Mouse (Mus musculus) lung, postnatal 4 days (tissue): Measurements from ENCODE around the gene Igfbp3.
A peak's percentile ranks its signal among the peaks of the same experiment; 100 is the strongest.

Source experiments
- DNase-seq, 2 experiments: peaks; one replicate each; pipeline ENCODE4 v3.0.0; 2021

Igfbp3 gene

GRCm38 (mm10) chr11:7160637-7161101 lies 53.1 kb downstream of the Igfbp3 start:
- peak in 1 of 2 experiments; percentile 36 for DNase-seq

GRCm38 (mm10) chr11:7160146-7160545 lies 53.6 kb downstream of the Igfbp3 start:
- no peak for DNase-seq

GRCm38 (mm10) chr11:7158196-7158595 lies 55.5 kb downstream of the Igfbp3 start:
- DNase-seq, result no peak

- DNase-seq, result no peak
Observed at GRCm38 (mm10) chr11:7156427-7156826, 57.3 kb downstream of the Igfbp3 start.
